Mouse (Mus musculus) kidney, embryonic 15.5 days (tissue): ENCODE measurements around the gene Bfsp1. TPM values are rescaled to one million over a fixed set of nuclear protein-coding genes. Genes with fewer than 3 reads are reported as not detected.
A peak's percentile ranks its signal among the peaks of the same experiment; 100 is the strongest.

Experiments used
- ATAC-seq: fragments of 200-750 bp; cut with Nextera tagmentation; replicated peaks from 2 replicates; pipeline ENCODE4 v1.8.0; 2017; ENCODE audit warnings: moderate TSS enrichment; ENCODE audit not compliant: low FRiP score
- H3K27ac ChIP-seq: fragments of 300-500 bp; sonication (generic); 2 replicates; pipeline ENCODE4 v1.5.1; 2015; ENCODE audit warnings: mild to moderate bottlenecking, inconsistent platforms
- H3K27me3 ChIP-seq: fragments of 300-500 bp; sonication (generic); 2 replicates; pipeline ENCODE4 v1.6.1; 2015; ENCODE audit warnings: inconsistent platforms
- H3K36me3 ChIP-seq: fragments of 300-500 bp; sonication (generic); 2 replicates; pipeline ENCODE4 v1.6.1; 2015; ENCODE audit warnings: inconsistent platforms
- H3K4me1 ChIP-seq: fragments of 300-500 bp; sonication (generic); 2 replicates; pipeline ENCODE4 v1.6.1; 2015; ENCODE audit warnings: inconsistent platforms
- H3K4me2 ChIP-seq: fragments of 300-500 bp; sonication (generic); 2 replicates; pipeline ENCODE4 v1.6.1; 2015; ENCODE audit warnings: moderate library complexity, mild to moderate bottlenecking, inconsistent platforms
- H3K4me3 ChIP-seq: fragments of 300-500 bp; sonication (generic); replicated peaks from 2 replicates; pipeline ENCODE4 v1.5.1; 2015; ENCODE audit warnings: mild to moderate bottlenecking, inconsistent platforms
- H3K9ac ChIP-seq: fragments of 300-500 bp; sonication (generic); 2 replicates; pipeline ENCODE4 v1.6.1; 2015; ENCODE audit warnings: mild to moderate bottlenecking, inconsistent platforms
- H3K9me3 ChIP-seq: fragments of 300-500 bp; sonication (generic); replicated peaks from 2 replicates; pipeline ENCODE4 v1.6.1; 2016; ENCODE audit warnings: inconsistent platforms
- WGBS: fragments of 180-500 bp; shearing (Covaris S2); methylation state at CpG from one replicate; pipeline ENCODE4 v1.1.7; 2015; ENCODE audit warnings: mixed read lengths; 5-methylcytosine and 5-hydroxymethylcytosine counted together
- polyA plus RNA-seq: library from polyadenylated mRNA; unstranded; fragments of >200 nt; fragmentation: Nextera tagmentation; extraction: Ambion mirVana; gene quantifications from 2 replicates; pipeline ENCODE4 v1.2.1, GENCODE M21; 2015

Bfsp1 gene
- polyA plus RNA-seq, 1 experiment from 2014 or later, result 1.5 TPM

- H3K4me3 ChIP-seq, result no peak overlapping the region
- WGBS, result 83% methylated on average over 12 of the region's 12 CpGs
- ATAC-seq, result no peak
Observed at GRCm38 (mm10) chr2:143851354-143852221, 11.4 kb downstream of the Bfsp1 start.

GRCm38 (mm10) chr2:143847291-143847690, 15.7 kb downstream of the Bfsp1 start:
- no peak overlapping the region for H3K4me3 ChIP-seq
- H3K27me3 ChIP-seq, result no peaks in the 10 kb centered on the region
- H3K36me3 ChIP-seq, result no peaks in the 10 kb centered on the region
- no peaks in the 10 kb centered on the region for H3K9me3 ChIP-seq
- ATAC-seq, result no peak
- H3K9ac ChIP-seq, result no peak overlapping the region
- 54% methylated on average over 3 of the region's 3 CpGs for WGBS
- no peak overlapping the region for H3K4me2 ChIP-seq
- no peak overlapping the region for H3K27ac ChIP-seq
- H3K4me1 ChIP-seq, result peaks cover 4% of the 10 kb centered on the region; the same call in 1 of the 2 replicates

More at GRCm38 (mm10) chr2:143851354-143852221, 11.4 kb downstream of the Bfsp1 start:
- no peak overlapping the region for H3K4me2 ChIP-seq
- H3K27ac ChIP-seq, result no peak overlapping the region
- H3K9ac ChIP-seq, result no peak overlapping the region
- H3K9me3 ChIP-seq, result no peaks in the 10 kb centered on the region
- no peaks in the 10 kb centered on the region for H3K36me3 ChIP-seq
- H3K4me1 ChIP-seq, result peaks cover 4% of the 10 kb centered on the region; the same call in 1 of the 2 replicates
- H3K27me3 ChIP-seq, result no peaks in the 10 kb centered on the region

- Histone ChIP-seq H3K36me3 (no peaks in the 10 kb centered on the region), H3K27ac (no peak overlapping the region), H3K4me3 (no peak overlapping the region), H3K4me1 (peaks cover 4% of the 10 kb centered on the region; the same call in 1 of the 2 replicates), H3K27me3 (no peaks in the 10 kb centered on the region), H3K4me2 (no peak overlapping the region), H3K9ac (no peak overlapping the region), H3K9me3 (no peaks in the 10 kb centered on the region)
- ATAC-seq, result no peak
- WGBS, result 61% methylated on average over 4 of the region's 4 CpGs
Observed at GRCm38 (mm10) chr2:143846799-143847198, 16.2 kb downstream of the Bfsp1 start.

- Histone ChIP-seq H3K9me3 (no peaks in the 10 kb centered on the region), H3K36me3 (no peaks in the 10 kb centered on the region), H3K27ac (no peak overlapping the region), H3K4me1 (peaks cover 4% of the 10 kb centered on the region; the same call in 1 of the 2 replicates), H3K9ac (no peak overlapping the region), H3K4me2 (no peak overlapping the region), H3K4me3 (no peak overlapping the region), H3K27me3 (no peaks in the 10 kb centered on the region)
- no peak for ATAC-seq
- 86% methylated on average over 5 of the region's 5 CpGs for WGBS
Observed at GRCm38 (mm10) chr2:143844779-143845178, 18.2 kb downstream of the Bfsp1 start.

GRCm38 (mm10) chr2:143841536-143841935, 21.4 kb downstream of the Bfsp1 start:
- ATAC-seq, result no peak

GRCm38 (mm10) chr2:143840895-143841294, 22.1 kb downstream of the Bfsp1 start:
- H3K9me3 ChIP-seq, result no peaks in the 10 kb centered on the region
- H3K4me3 ChIP-seq, result no peak overlapping the region
- WGBS, result 66% methylated on average over 6 of the region's 6 CpGs
- H3K27ac ChIP-seq, result no peak overlapping the region
- no peak overlapping the region for H3K9ac ChIP-seq
- H3K4me1 ChIP-seq, result peaks cover 4% of the 10 kb centered on the region; the same call in 1 of the 2 replicates
- no peaks in the 10 kb centered on the region for H3K27me3 ChIP-seq
- no peaks in the 10 kb centered on the region for H3K36me3 ChIP-seq
- ATAC-seq, result no peak
- H3K4me2 ChIP-seq, result no peak overlapping the region

More at GRCm38 (mm10) chr2:143841536-143841935, 21.4 kb downstream of the Bfsp1 start:
- Histone ChIP-seq H3K36me3 (no peaks in the 10 kb centered on the region), H3K27ac (no peak overlapping the region), H3K27me3 (no peaks in the 10 kb centered on the region), H3K4me2 (no peak overlapping the region), H3K4me1 (peaks cover 4% of the 10 kb centered on the region; the same call in 1 of the 2 replicates), H3K9ac (no peak overlapping the region), H3K9me3 (no peaks in the 10 kb centered on the region), H3K4me3 (no peak overlapping the region)
- 88% methylated on average over 7 of the region's 7 CpGs for WGBS

- Histone ChIP-seq H3K36me3 (no peaks in the 10 kb centered on the region), H3K9me3 (no peaks in the 10 kb centered on the region), H3K27me3 (no peaks in the 10 kb centered on the region), H3K27ac (no peak overlapping the region), H3K4me2 (no peak overlapping the region), H3K4me1 (peaks cover 5% of the 10 kb centered on the region), H3K4me3 (no peak overlapping the region), H3K9ac (no peak overlapping the region)
- no peak for ATAC-seq
- WGBS, result 82% methylated on average over 2 of the region's 2 CpGs
Observed at GRCm38 (mm10) chr2:143839458-143839857, 23.5 kb downstream of the Bfsp1 start.

GRCm38 (mm10) chr2:143838698-143839097, 24.3 kb downstream of the Bfsp1 start:
- 58% methylated on average over 5 of the region's 5 CpGs for WGBS
- H3K27ac ChIP-seq, result no peak overlapping the region

GRCm38 (mm10) chr2:143837291-143837701, 25.7 kb downstream of the Bfsp1 start:
- peak overlapping the region; percentile 56 for H3K4me2 ChIP-seq
- H3K4me3 ChIP-seq, result peak overlapping the region; percentile 28
- H3K4me1 ChIP-seq, result peaks cover 13% of the 10 kb centered on the region
- no peak for ATAC-seq
- H3K27me3 ChIP-seq, result no peaks in the 10 kb centered on the region
- H3K36me3 ChIP-seq, result no peaks in the 10 kb centered on the region
- H3K9ac ChIP-seq, result no peak overlapping the region
- WGBS, result 3% methylated on average over 8 of the region's 8 CpGs
- no peak overlapping the region for H3K27ac ChIP-seq
- no peaks in the 10 kb centered on the region for H3K9me3 ChIP-seq

More at GRCm38 (mm10) chr2:143838698-143839097, 24.3 kb downstream of the Bfsp1 start:
- Histone ChIP-seq H3K36me3 (no peaks in the 10 kb centered on the region), H3K4me1 (peaks cover 12% of the 10 kb centered on the region), H3K4me3 (no peak overlapping the region), H3K9me3 (no peaks in the 10 kb centered on the region), H3K4me2 (no peak overlapping the region), H3K27me3 (no peaks in the 10 kb centered on the region), H3K9ac (no peak overlapping the region)
- no peak for ATAC-seq

GRCm38 (mm10) chr2:143835820-143836219, 27.2 kb downstream of the Bfsp1 start:
- Histone ChIP-seq H3K4me3 (no peak overlapping the region), H3K9ac (no peak overlapping the region), H3K4me1 (peaks cover 16% of the 10 kb centered on the region), H3K4me2 (no peak overlapping the region), H3K27ac (no peak overlapping the region), H3K27me3 (no peaks in the 10 kb centered on the region), H3K9me3 (no peaks in the 10 kb centered on the region), H3K36me3 (no peaks in the 10 kb centered on the region)
- no peak for ATAC-seq
- WGBS, result 87% methylated on average over 7 of the region's 7 CpGs

GRCm38 (mm10) chr2:143834082-143834481, 28.9 kb downstream of the Bfsp1 start:
- 24% methylated on average over 6 of the region's 6 CpGs for WGBS
- peak overlapping the region; percentile 48; the same call in 1 of the 2 replicates for H3K27ac ChIP-seq

GRCm38 (mm10) chr2:143832721-143833120, 30.3 kb downstream of the Bfsp1 start:
- no peak overlapping the region for H3K9ac ChIP-seq
- 73% methylated on average over 5 of the region's 5 CpGs for WGBS
- no peak overlapping the region for H3K4me2 ChIP-seq
- H3K27ac ChIP-seq, result no peak overlapping the region
- H3K9me3 ChIP-seq, result no peaks in the 10 kb centered on the region
- no peaks in the 10 kb centered on the region for H3K36me3 ChIP-seq
- no peaks in the 10 kb centered on the region for H3K27me3 ChIP-seq
- H3K4me3 ChIP-seq, result no peak overlapping the region
- peaks cover 16% of the 10 kb centered on the region for H3K4me1 ChIP-seq
- no peak for ATAC-seq

More at GRCm38 (mm10) chr2:143834082-143834481, 28.9 kb downstream of the Bfsp1 start:
- H3K4me1 ChIP-seq, result peaks cover 16% of the 10 kb centered on the region
- no peaks in the 10 kb centered on the region for H3K36me3 ChIP-seq
- H3K27me3 ChIP-seq, result no peaks in the 10 kb centered on the region
- H3K9ac ChIP-seq, result no peak overlapping the region
- H3K9me3 ChIP-seq, result no peaks in the 10 kb centered on the region
- H3K4me3 ChIP-seq, result no peak overlapping the region
- ATAC-seq, result peak; percentile 62
- H3K4me2 ChIP-seq, result no peak overlapping the region
